Mouse (Mus musculus): ENCODE measurements around the gene Mlec. TPM values are rescaled to one million over a fixed set of nuclear protein-coding genes. Genes with fewer than 3 reads are reported as not detected.
"Not testable (repeated sequence)": the region's sequence is repeated elsewhere in the genome, so short reads cannot be mapped to it uniquely, and the experiment has no call there.

Gene Mlec
- polyA plus RNA-seq, 1 experiment from 2014 or later = 76.6 TPM

DNA sequence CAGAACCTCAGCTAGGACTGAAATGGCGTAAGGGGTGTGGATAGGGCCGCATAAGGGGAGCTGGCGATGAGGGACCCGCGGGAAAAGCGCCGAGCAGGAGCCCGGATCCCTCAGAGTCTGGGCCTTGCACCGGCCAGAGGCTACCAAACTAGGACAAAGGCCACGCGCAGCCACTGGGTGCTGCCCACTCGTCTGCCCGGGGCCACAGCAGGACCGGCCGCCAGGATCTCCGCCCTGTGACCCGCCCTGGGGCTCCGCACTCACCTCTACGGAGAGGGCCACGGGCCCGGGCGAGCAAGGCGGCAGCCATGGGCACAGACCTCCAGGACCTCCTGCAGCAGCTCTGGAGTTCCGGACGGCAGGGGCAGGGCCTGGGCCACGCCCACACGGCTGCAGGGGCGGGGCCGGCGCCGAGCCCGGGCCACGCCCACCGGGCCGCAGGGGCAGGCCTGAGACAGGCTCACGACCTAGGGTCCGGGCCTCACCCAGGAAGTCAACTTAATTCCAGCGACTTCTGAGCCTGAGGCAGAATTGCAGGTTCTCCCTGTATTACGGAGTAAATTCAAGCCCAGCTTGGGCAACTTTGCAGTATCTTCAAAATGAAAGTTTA is 38.9 kb downstream of the Mlec start, which contains the start of gene Acads:
Gene Acads, minus strand, starts transcription at position 386 of the 610 bp plus-strand sequence.
- peak within 1 kb of the TSS; percentile 86 for H3K4me3 ChIP-seq (replicated peaks)
- H3K27ac ChIP-seq = peak within 1 kb of the TSS; percentile 83
- H3K9ac ChIP-seq (replicated peaks) = peak within 1 kb of the TSS; percentile 85
- peak; percentile 78 for ATAC-seq (ENCODE audit: insufficient number of reproducible peaks, insufficient read depth, low FRiP score, low TSS enrichment, low read depth)
- H3K9me3 ChIP-seq = no peaks in the 10 kb centered on the region
- peaks cover 10% of the 10 kb centered on the region; the same call in 1 of the 2 replicates for H3K4me1 ChIP-seq (replicated peaks)
- H3K27me3 ChIP-seq = no peaks in the 10 kb centered on the region
- H3K36me3 ChIP-seq = peaks cover 60% of the 10 kb centered on the region
- WGBS = 0% methylated on average over 39 of the region's 39 CpGs
- peak within 1 kb of the TSS; percentile 76 for H3K4me2 ChIP-seq

GRCm38 (mm10) chr5:115117467-115117866 is 40.5 kb downstream of the Mlec start:
- WGBS = 94% methylated on average over 13 of the region's 13 CpGs
- peaks cover 59% of the 10 kb centered on the region for H3K36me3 ChIP-seq
- H3K4me2 ChIP-seq = no peak overlapping the region
- H3K27ac ChIP-seq = no peak overlapping the region
- no peak overlapping the region for H3K9ac ChIP-seq (replicated peaks)
- ATAC-seq (ENCODE audit: insufficient number of reproducible peaks, insufficient read depth, low FRiP score, low TSS enrichment, low read depth) = no peak
- H3K4me1 ChIP-seq (replicated peaks) = peaks cover 10% of the 10 kb centered on the region; the same call in 1 of the 2 replicates
- H3K27me3 ChIP-seq = no peaks in the 10 kb centered on the region
- no peak overlapping the region for H3K4me3 ChIP-seq (replicated peaks)
- no peaks in the 10 kb centered on the region for H3K9me3 ChIP-seq

DNA sequence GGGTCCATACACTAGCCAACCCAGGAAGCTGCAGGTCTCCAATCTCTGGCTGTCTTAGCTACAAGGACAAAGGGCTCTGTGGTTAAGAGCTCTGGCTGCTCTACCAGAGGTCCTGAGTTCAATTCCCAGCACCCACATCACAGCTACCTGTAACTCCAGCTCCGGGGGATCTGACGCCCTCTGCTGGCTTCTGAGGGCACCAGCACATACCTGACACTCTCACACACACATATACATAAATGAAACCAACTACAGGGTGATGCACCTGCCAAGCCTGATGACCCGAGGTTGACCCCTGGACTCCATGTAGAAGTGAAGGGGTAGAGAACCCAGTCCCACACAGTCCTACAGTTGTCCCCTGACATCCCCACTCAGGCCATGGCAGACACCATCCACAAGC is 41.6 kb downstream of the Mlec start:
- Histone ChIP-seq H3K4me2 (no peak overlapping the region), H3K27ac (no peak overlapping the region), H3K9me3 (no peaks in the 10 kb centered on the region), H3K36me3 (peaks cover 63% of the 10 kb centered on the region), H3K4me1 (replicated peaks) (peaks cover 10% of the 10 kb centered on the region; the same call in 1 of the 2 replicates), H3K4me3 (replicated peaks) (no peak overlapping the region), H3K9ac (replicated peaks) (no peak overlapping the region), H3K27me3 (no peaks in the 10 kb centered on the region)
- no peak for ATAC-seq (ENCODE audit: insufficient number of reproducible peaks, insufficient read depth, low FRiP score, low TSS enrichment, low read depth)
- WGBS = 79% methylated on average over 3 of the region's 3 CpGs

DNA sequence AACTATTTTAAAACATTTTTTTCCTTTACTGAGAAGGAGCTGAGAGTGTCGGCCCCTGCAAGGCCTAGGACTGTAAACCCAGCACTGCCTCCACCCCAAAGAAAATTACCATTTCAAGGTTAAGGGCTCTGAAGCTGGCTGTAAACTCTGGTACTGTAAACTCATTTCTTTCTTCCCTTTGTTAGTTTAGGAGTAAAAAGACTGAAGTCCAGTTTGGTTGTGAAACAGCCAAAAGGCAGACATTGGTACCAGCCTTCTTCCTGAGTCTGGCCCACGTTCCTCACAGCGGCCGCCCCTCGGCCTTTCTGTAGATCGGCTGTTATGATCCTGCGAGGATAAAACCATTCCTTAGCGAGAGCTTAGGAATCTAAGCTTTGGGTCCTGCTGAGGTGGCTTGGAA is 43.5 kb downstream of the Mlec start:
- H3K27ac ChIP-seq = no peak overlapping the region
- no peak for ATAC-seq (ENCODE audit: insufficient number of reproducible peaks, insufficient read depth, low FRiP score, low TSS enrichment, low read depth)
- WGBS = 91% methylated on average over 8 of the region's 8 CpGs

DNA sequence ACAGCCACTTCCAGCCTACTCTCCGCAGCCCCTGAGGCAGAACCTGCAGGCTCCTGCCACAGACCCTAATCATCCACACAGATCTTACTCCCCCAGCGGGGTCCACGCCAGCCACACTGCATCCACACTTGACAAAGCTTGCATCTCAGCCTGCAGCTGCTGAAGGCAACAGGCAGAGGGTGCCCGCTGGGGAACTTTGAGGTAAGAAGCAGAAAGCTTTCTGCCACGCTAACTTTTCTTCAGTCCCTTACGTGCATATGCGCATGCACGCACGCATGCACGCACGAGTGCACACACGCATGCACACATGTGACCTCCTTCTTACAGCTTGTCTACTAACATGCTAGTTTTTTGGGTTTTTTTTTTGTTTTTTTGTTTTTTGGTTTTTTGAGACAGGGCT is 44.7 kb downstream of the Mlec start:
- no peak overlapping the region for H3K4me3 ChIP-seq (replicated peaks)
- WGBS = 95% methylated on average over 12 of the region's 12 CpGs
- H3K36me3 ChIP-seq = peaks cover 89% of the 10 kb centered on the region
- H3K4me2 ChIP-seq = no peak overlapping the region
- H3K9ac ChIP-seq (replicated peaks) = no peak overlapping the region
- H3K9me3 ChIP-seq = no peaks in the 10 kb centered on the region
- no peaks in the 10 kb centered on the region for H3K27me3 ChIP-seq
- no peak overlapping the region for H3K27ac ChIP-seq
- no peak for ATAC-seq (ENCODE audit: insufficient number of reproducible peaks, insufficient read depth, low FRiP score, low TSS enrichment, low read depth)
- peaks cover 1% of the 10 kb centered on the region; the same call in 1 of the 2 replicates for H3K4me1 ChIP-seq (replicated peaks)

More for the DNA sequence above, 43.5 kb downstream of the Mlec start:
- Histone ChIP-seq H3K36me3 (peaks cover 82% of the 10 kb centered on the region), H3K9ac (replicated peaks) (no peak overlapping the region), H3K4me2 (no peak overlapping the region), H3K4me1 (replicated peaks) (peaks cover 9% of the 10 kb centered on the region; the same call in 1 of the 2 replicates), H3K9me3 (no peaks in the 10 kb centered on the region), H3K27me3 (no peaks in the 10 kb centered on the region), H3K4me3 (replicated peaks) (no peak overlapping the region)

- no peak overlapping the region for H3K4me2 ChIP-seq
- H3K4me1 ChIP-seq (replicated peaks) = no peaks in the 10 kb centered on the region
- peaks cover 89% of the 10 kb centered on the region for H3K36me3 ChIP-seq
- H3K27ac ChIP-seq = no peak overlapping the region
- H3K27me3 ChIP-seq = no peaks in the 10 kb centered on the region
- no peak overlapping the region for H3K9ac ChIP-seq (replicated peaks)
- no peaks in the 10 kb centered on the region for H3K9me3 ChIP-seq
- ATAC-seq (ENCODE audit: insufficient number of reproducible peaks, insufficient read depth, low FRiP score, low TSS enrichment, low read depth) = no peak
- WGBS = 93% methylated on average over 8 of the region's 8 CpGs
- H3K4me3 ChIP-seq (replicated peaks) = no peak overlapping the region
These were observed 46.8 kb downstream of the Mlec start for GRCm38 (mm10) chr5:115111156-115111555.

- H3K4me2 ChIP-seq; H3K9ac ChIP-seq (replicated peaks); H3K4me3 ChIP-seq (replicated peaks); ATAC-seq (ENCODE audit: insufficient number of reproducible peaks, insufficient read depth, low FRiP score, low TSS enrichment, low read depth); H3K27me3 ChIP-seq; H3K4me1 ChIP-seq (replicated peaks); H3K27ac ChIP-seq; H3K9me3 ChIP-seq: not testable (repeated sequence)
- peaks cover 66% of the 10 kb centered on the region for H3K36me3 ChIP-seq
- 96% methylated on average over 23 of the region's 23 CpGs for WGBS
These were observed 54.7 kb downstream of the Mlec start for GRCm38 (mm10) chr5:115103253-115103652.

DNA sequence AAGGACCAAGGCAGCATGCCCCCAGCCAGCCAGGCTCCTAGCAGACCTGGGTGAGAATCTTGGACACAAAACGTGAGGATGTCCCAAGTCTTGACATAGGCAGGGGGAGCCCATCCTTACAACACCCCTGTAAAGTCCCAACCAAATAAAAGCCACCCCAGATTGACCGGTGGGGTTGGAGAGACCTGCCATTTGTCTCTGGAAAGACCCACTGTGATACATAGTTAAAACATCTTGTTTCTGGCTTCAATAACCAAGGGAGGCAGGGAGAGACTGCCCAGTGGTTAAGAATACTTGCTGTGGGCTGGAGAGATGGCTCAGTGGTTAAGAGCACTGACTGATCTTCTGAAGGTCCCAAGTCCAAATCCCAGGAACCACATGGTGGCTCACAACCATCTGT is 55.7 kb downstream of the Mlec start:
- H3K9me3 ChIP-seq = no peaks in the 10 kb centered on the region
- no peak overlapping the region for H3K4me3 ChIP-seq (replicated peaks)
- peaks cover 66% of the 10 kb centered on the region for H3K36me3 ChIP-seq
- no peak for ATAC-seq (ENCODE audit: insufficient number of reproducible peaks, insufficient read depth, low FRiP score, low TSS enrichment, low read depth)
- no peaks in the 10 kb centered on the region for H3K4me1 ChIP-seq (replicated peaks)
- no peak overlapping the region for H3K27ac ChIP-seq
- 85% methylated on average over 2 of the region's 2 CpGs for WGBS
- no peaks in the 10 kb centered on the region for H3K27me3 ChIP-seq
- no peak overlapping the region for H3K9ac ChIP-seq (replicated peaks)
- no peak overlapping the region for H3K4me2 ChIP-seq

DNA sequence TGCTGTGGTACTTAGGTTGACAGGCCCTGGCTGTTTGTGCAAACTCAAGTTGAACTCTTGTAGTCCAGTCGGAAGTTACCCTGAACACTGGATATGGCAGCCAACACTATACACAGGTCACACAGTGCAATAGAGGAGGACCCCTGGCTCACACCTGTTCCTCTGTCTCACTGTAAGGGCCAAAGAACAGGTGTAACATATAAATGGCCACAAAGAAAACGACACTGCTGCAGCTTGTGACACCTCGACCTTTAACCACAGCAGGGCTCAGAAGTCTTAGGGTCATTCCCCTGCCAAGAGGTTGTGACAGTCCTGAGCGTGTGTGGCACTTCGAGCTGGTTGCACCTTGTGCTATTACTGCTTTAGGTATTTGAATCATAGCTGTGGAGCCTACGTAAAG is 57.5 kb downstream of the Mlec start:
- no peaks in the 10 kb centered on the region for H3K9me3 ChIP-seq
- H3K27me3 ChIP-seq = no peaks in the 10 kb centered on the region
- H3K4me2 ChIP-seq = no peak overlapping the region
- no peak for ATAC-seq (ENCODE audit: insufficient number of reproducible peaks, insufficient read depth, low FRiP score, low TSS enrichment, low read depth)
- H3K4me3 ChIP-seq (replicated peaks) = no peak overlapping the region
- peaks cover 77% of the 10 kb centered on the region for H3K36me3 ChIP-seq
- no peaks in the 10 kb centered on the region for H3K4me1 ChIP-seq (replicated peaks)
- no peak overlapping the region for H3K9ac ChIP-seq (replicated peaks)
- H3K27ac ChIP-seq = no peak overlapping the region
- WGBS = 76% methylated on average over 6 of the region's 6 CpGs

DNA sequence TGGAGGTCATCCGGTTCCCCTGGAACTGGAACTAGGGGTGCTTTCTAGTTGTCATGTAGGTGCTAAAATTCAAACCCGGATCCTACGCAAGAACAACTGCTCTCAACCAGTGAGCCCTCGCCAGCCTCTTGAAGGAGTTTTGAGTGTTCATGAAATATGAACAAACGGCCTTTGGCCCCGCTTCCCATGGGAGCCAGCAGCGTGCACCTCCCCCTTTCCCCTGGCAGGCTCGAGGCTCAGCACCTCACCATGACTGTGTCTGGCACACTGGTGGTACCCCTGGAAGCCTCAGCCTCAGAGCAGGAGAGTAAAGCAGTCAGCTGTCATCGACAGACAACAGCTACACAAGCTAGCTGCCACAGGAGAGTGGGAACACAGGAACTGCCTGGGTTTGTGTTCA is 58.0 kb downstream of the Mlec start:
- no peak overlapping the region for H3K9ac ChIP-seq (replicated peaks)
- no peaks in the 10 kb centered on the region for H3K4me1 ChIP-seq (replicated peaks)
- no peak overlapping the region for H3K4me2 ChIP-seq
- H3K4me3 ChIP-seq (replicated peaks) = no peak overlapping the region
- no peak overlapping the region for H3K27ac ChIP-seq
- peaks cover 81% of the 10 kb centered on the region for H3K36me3 ChIP-seq
- no peaks in the 10 kb centered on the region for H3K9me3 ChIP-seq
- no peaks in the 10 kb centered on the region for H3K27me3 ChIP-seq
- no peak for ATAC-seq (ENCODE audit: insufficient number of reproducible peaks, insufficient read depth, low FRiP score, low TSS enrichment, low read depth)
- WGBS = 84% methylated on average over 9 of the region's 9 CpGs

DNA sequence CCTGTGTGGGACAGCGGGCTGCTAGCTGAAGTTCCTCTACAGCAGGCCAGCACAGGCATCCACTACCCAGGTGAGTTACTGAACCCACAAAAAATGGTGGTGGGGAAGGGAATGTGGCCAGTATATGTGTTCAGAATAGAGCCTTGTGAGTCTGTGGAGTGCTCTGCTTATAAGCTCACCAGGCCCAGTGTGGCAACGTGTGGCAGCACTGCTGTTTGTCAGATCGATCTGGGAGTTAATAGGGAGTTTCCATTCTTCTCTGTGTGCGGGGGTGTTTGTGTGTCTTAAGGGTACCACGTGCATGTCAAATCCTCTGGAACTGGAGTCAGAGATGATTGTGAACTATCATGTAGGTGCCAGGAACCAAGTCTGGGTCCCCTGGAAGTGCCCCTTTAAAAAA is 58.4 kb downstream of the Mlec start:
- Histone ChIP-seq H3K36me3 (peaks cover 84% of the 10 kb centered on the region), H3K27ac (no peak overlapping the region), H3K4me1 (replicated peaks) (no peaks in the 10 kb centered on the region), H3K4me2 (no peak overlapping the region), H3K9ac (replicated peaks) (no peak overlapping the region), H3K27me3 (no peaks in the 10 kb centered on the region), H3K4me3 (replicated peaks) (no peak overlapping the region), H3K9me3 (no peaks in the 10 kb centered on the region)
- 87% methylated on average over 5 of the region's 5 CpGs for WGBS
- no peak for ATAC-seq (ENCODE audit: insufficient number of reproducible peaks, insufficient read depth, low FRiP score, low TSS enrichment, low read depth)

DNA sequence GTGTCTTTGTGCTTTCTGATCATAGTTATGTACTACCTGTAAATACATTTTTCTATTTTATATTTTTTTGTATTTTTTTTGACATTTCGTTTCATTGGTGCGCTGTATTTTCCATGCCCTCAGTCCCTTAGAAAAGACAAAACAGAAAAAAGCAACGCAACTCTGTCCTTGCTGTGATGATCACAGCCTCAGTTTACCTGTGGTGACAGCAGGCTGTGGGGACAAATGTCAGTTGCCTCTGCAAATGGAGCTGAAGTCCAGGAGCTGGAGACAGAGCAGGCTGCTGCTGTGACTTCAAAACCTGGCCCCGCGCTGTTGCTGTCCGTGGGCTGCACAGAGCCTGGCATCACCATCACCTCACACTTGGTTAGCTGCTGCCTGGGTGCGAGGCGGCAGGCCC is 59.8 kb downstream of the Mlec start, which contains the start of gene Gm10401:
Gene Gm10401, minus strand, starts transcription at position 101 of the 400 bp plus-strand sequence.
- ATAC-seq (ENCODE audit: insufficient number of reproducible peaks, insufficient read depth, low FRiP score, low TSS enrichment, low read depth) = no peak
- Histone ChIP-seq H3K27ac (no peak within 1 kb of the TSS), H3K4me2 (no peak within 1 kb of the TSS), H3K4me3 (replicated peaks) (no peak within 1 kb of the TSS), H3K9ac (replicated peaks) (no peak within 1 kb of the TSS), H3K4me1 (replicated peaks) (no peaks in the 10 kb centered on the region), H3K36me3 (peaks cover 85% of the 10 kb centered on the region), H3K9me3 (no peaks in the 10 kb centered on the region), H3K27me3 (no peaks in the 10 kb centered on the region)
- WGBS = 97% methylated on average over 8 of the region's 8 CpGs

Data from limb, embryonic 12.5 days (tissue).